8 mouse cellular contexts compared by ENCODE assay signal in the genomic region with DNA sequence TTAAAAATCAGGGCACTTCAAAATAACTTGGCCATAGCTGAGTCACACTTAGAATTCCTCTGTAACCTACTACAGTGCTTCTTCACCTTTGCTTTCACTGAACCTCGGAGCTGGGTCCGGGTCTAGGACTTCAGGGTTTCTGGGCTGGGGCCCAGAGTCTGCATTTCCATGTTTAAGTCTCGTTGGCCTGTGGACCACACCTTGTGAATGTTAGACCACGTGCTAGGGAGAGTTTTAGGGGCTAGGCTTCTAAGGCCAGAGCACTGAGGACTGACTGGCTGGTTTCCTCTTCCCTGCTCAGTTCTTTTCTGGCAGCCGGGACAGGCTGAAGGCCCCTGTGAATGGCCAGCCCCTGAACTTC. TPM values are rescaled to one million over a fixed set of nuclear protein-coding genes. Genes with fewer than 3 reads are reported as not detected.
DNase-seq lines count a peak whose midpoint lies in the region; ATAC-seq and TF ChIP-seq lines count a peak whose summit lies in the region.

No protein-coding gene starts in this region.

- H3K9me3 ChIP-seq in lung, embryonic 16.5 days (ENCODE audit: control insufficient read depth, low read length) = peaks cover 7% of the 10 kb centered on the region; the same call in 1 of the 2 replicates
- no peaks in the 10 kb centered on the region for H3K9me3 ChIP-seq in intestine, postnatal 0 days (ENCODE audit: control insufficient read depth)
- H3K9me3 ChIP-seq in neural tube, embryonic 15.5 days (replicated peaks) = no peaks in the 10 kb centered on the region

- no peaks in the 10 kb centered on the region for H3K27me3 ChIP-seq in lung, embryonic 16.5 days (ENCODE audit: control insufficient read depth, insufficient read depth, low read depth, low read length)
- no peaks in the 10 kb centered on the region for H3K27me3 ChIP-seq in intestine, postnatal 0 days (replicated peaks; ENCODE audit: control insufficient read depth, insufficient read depth, low read length)
- no peaks in the 10 kb centered on the region for H3K27me3 ChIP-seq in neural tube, embryonic 15.5 days (replicated peaks)

- 20% methylated on average over 5 of the region's 5 CpGs for WGBS in lung, embryonic 16.5 days
- WGBS in intestine, postnatal 0 days = 12% methylated on average over 5 of the region's 5 CpGs
- WGBS in neural tube, embryonic 15.5 days = 26% methylated on average over 5 of the region's 5 CpGs

- no peak for TF ChIP-seq POLR2A in embryonic fibroblast, embryonic 13.5 days (IDR thresholded peaks at IDR 0.05; ENCODE audit: low read depth, low read length)

- ATAC-seq in lung, embryonic 16.5 days (ENCODE audit: low read depth) = no peak
- ATAC-seq in intestine, postnatal 0 days = peak; percentile 19
- ATAC-seq in neural tube, embryonic 15.5 days (ENCODE audit: low FRiP score) = no peak

- H3K4me2 ChIP-seq in lung, embryonic 16.5 days (ENCODE audit: low read depth, low read length) = peak overlapping the region; percentile 90
- peak overlapping the region; percentile 74 for H3K4me2 ChIP-seq in intestine, postnatal 0 days (replicated peaks; ENCODE audit: low read depth)
- peak overlapping the region; percentile 76 for H3K4me2 ChIP-seq in neural tube, embryonic 15.5 days

- peak overlapping the region; percentile 86 for H3K27ac ChIP-seq in lung, embryonic 16.5 days (ENCODE audit: low read length)
- H3K27ac ChIP-seq in embryonic fibroblast, embryonic 13.5 days (ENCODE audit: insufficient read depth, low read length) = peak overlapping the region; percentile 46
- H3K27ac ChIP-seq in intestine, postnatal 0 days (ENCODE audit: low read depth, low read length) = peak overlapping the region; percentile 99
- peak overlapping the region; percentile 92 for H3K27ac ChIP-seq in neural tube, embryonic 15.5 days (replicated peaks)

- DNase-seq in lung, postnatal 36 days = no peak
- no peak for DNase-seq in cerebellum, postnatal 25 days
- no peak for DNase-seq in gastrocnemius, postnatal 25 days
- DNase-seq in frontal cortex, postnatal 25 days (ENCODE audit: low spot score in 2 of 2) = no peak

- H3K4me1 ChIP-seq in lung, embryonic 16.5 days (replicated peaks; ENCODE audit: control insufficient read depth, insufficient read depth, low read length) = peaks cover 11% of the 10 kb centered on the region
- no peaks in the 10 kb centered on the region for H3K4me1 ChIP-seq in embryonic fibroblast, embryonic 13.5 days (ENCODE audit: control insufficient read depth, insufficient read depth, low read length)
- H3K4me1 ChIP-seq in intestine, postnatal 0 days (replicated peaks; ENCODE audit: control insufficient read depth, insufficient read depth, low read length) = peaks cover 5% of the 10 kb centered on the region; the same call in 1 of the 2 replicates
- H3K4me1 ChIP-seq in neural tube, embryonic 15.5 days = peaks cover 17% of the 10 kb centered on the region

- TF ChIP-seq CTCF in embryonic fibroblast, embryonic 13.5 days (IDR thresholded peaks at IDR 0.05; ENCODE audit: borderline replicate concordance, insufficient read depth, low read length) = no peak
- TF ChIP-seq CTCF in intestine, postnatal 0 days (IDR thresholded peaks at IDR 0.05; ENCODE audit: low read depth) = no peak

- peaks cover 17% of the 10 kb centered on the region for H3K36me3 ChIP-seq in lung, embryonic 16.5 days (ENCODE audit: control insufficient read depth, insufficient read depth, low read length)
- peaks cover 16% of the 10 kb centered on the region for H3K36me3 ChIP-seq in intestine, postnatal 0 days (ENCODE audit: control insufficient read depth, insufficient read depth)
- H3K36me3 ChIP-seq in neural tube, embryonic 15.5 days = peaks cover 17% of the 10 kb centered on the region

- H3K4me3 ChIP-seq in lung, embryonic 16.5 days (ENCODE audit: low read length) = peak overlapping the region; percentile 64
- H3K4me3 ChIP-seq in embryonic fibroblast, embryonic 13.5 days (ENCODE audit: insufficient read depth, low read length) = peak overlapping the region; percentile 69; the same call in 1 of the 2 replicates
- H3K4me3 ChIP-seq in intestine, postnatal 0 days (ENCODE audit: low read depth, low read length) = peak overlapping the region; percentile 92
- H3K4me3 ChIP-seq in neural tube, embryonic 15.5 days (replicated peaks) = peak overlapping the region; percentile 70

- peak overlapping the region; percentile 86 for H3K9ac ChIP-seq in lung, embryonic 16.5 days (ENCODE audit: low read length)
- H3K9ac ChIP-seq in intestine, postnatal 0 days (ENCODE audit: low read depth, low read length) = peak overlapping the region; percentile 94
- H3K9ac ChIP-seq in neural tube, embryonic 15.5 days (replicated peaks) = peak overlapping the region; percentile 77

RNA-seq across cellular contexts. Expression of gene Glb1, which starts 0.3 kb away (rescaled TPM):
- polyA plus RNA-seq in lung, embryonic 16.5 days (2015; fragmentation: Nextera tagmentation; extraction: Ambion mirVana) = 51.7 and 53.6 TPM in 2 replicates
- polyA plus RNA-seq in embryonic fibroblast, embryonic 13.5 days (2011; ENCODE audit: insufficient read length, low read depth, missing spikeins) = 44.8 and 50.4 TPM in 2 replicates
- 491 and 524 TPM in 2 replicates for polyA plus RNA-seq in intestine, postnatal 0 days (2015; fragmentation: Nextera tagmentation; extraction: Ambion mirVana)
- 30.9 and 38.2 TPM in 2 replicates for polyA plus RNA-seq in neural tube, embryonic 15.5 days (2015; fragmentation: Nextera tagmentation; extraction: Ambion mirVana)
- 1 to 10 TPM; 3.9 to 5.4 TPM for total RNA-seq in gastrocnemius, postnatal 25 days (2021)

RNA-seq across cellular contexts. Expression of gene Tmppe, which starts 0.3 kb away (rescaled TPM):
- 11.1 and 11.2 TPM in 2 replicates for polyA plus RNA-seq in lung, embryonic 16.5 days (2015; fragmentation: Nextera tagmentation; extraction: Ambion mirVana)
- 4.1 and 6.2 TPM in 2 replicates for polyA plus RNA-seq in embryonic fibroblast, embryonic 13.5 days (2011; ENCODE audit: insufficient read length, low read depth, missing spikeins)
- polyA plus RNA-seq in intestine, postnatal 0 days (2015; fragmentation: Nextera tagmentation; extraction: Ambion mirVana) = 25.7 and 30.0 TPM in 2 replicates
- 8.8 and 11.8 TPM in 2 replicates for polyA plus RNA-seq in neural tube, embryonic 15.5 days (2015; fragmentation: Nextera tagmentation; extraction: Ambion mirVana)
- 1 to 10 TPM; 1.4 to 1.5 TPM for total RNA-seq in gastrocnemius, postnatal 25 days (2021)

RNA-seq across cellular contexts. Expression of gene Crtap, which starts 10.1 kb away (rescaled TPM):
- polyA plus RNA-seq in lung, embryonic 16.5 days (2015; fragmentation: Nextera tagmentation; extraction: Ambion mirVana) = 132 and 147 TPM in 2 replicates
- polyA plus RNA-seq in embryonic fibroblast, embryonic 13.5 days (2011; ENCODE audit: insufficient read length, low read depth, missing spikeins) = 241 and 277 TPM in 2 replicates
- polyA plus RNA-seq in intestine, postnatal 0 days (2015; fragmentation: Nextera tagmentation; extraction: Ambion mirVana) = 57.3 and 58.3 TPM in 2 replicates
- 34.0 and 42.8 TPM in 2 replicates for polyA plus RNA-seq in neural tube, embryonic 15.5 days (2015; fragmentation: Nextera tagmentation; extraction: Ambion mirVana)
- 10 to 100 TPM; 13.9 to 14.3 TPM for total RNA-seq in gastrocnemius, postnatal 25 days (2021)

Comparison
In these comparisons a context has a peak if more than half of its experiments do, and no peak if none do; other contexts are left out.
1. H3K27ac ChIP-seq: peak in every context shown above with its lines; median percentile 99 in intestine, postnatal 0 days; 92 in neural tube, embryonic 15.5 days; 86 in lung, embryonic 16.5 days; 46 in embryonic fibroblast, embryonic 13.5 days.